Mouse (Mus musculus) lung, adult 2 months (tissue): ENCODE measurements around the gene Npff.

ENCODE experiments used
- CTCF ChIP-seq: fragments of 200-500 bp; IDR thresholded peaks from 2 replicates; pipeline ENCODE4 v1.5.1; 2011; ENCODE audit warnings: mild to moderate bottlenecking, low read length, control low read depth; ENCODE audit not compliant: insufficient read depth
- POLR2A ChIP-seq: fragments of 200-500 bp; IDR thresholded peaks from 2 replicates; pipeline ENCODE4 v1.6.1; 2011; ENCODE audit warnings: low read depth, mild to moderate bottlenecking, control low read depth, low read length, borderline replicate concordance; ENCODE audit errors: extremely low read depth

- TF ChIP-seq POLR2A (no peak), CTCF (no peak)
Observed at GRCm38 (mm10) chr15:102505770-102506463, 18.8 kb downstream of the Npff start.
